14 mouse cellular contexts compared by ENCODE assay signal in the genomic region with DNA sequence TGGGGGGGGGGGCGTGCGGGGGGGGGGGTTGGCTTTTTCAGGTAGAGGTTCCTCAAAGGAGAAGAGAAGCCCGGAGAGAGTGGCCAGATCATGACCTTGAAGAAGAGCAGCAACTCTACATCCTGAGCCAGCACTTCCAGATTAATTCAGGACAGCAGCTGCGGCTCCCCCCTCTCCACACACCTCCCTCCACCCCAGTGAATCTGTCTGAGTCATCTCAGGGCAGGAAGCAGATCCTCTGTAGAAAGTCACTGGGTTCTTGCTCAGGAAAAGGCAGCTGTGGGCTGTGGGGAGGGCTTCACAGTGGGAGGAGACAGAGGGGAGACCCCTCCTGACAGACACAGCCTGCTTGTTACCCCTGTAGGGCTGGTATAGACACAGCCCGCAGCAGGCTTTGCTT.
DNase-seq lines count a peak whose midpoint lies in the region; ATAC-seq lines count a peak whose summit lies in the region.
"Had no signal": no experiment of that assay in that cellular context is flagged by ENCODE, and none has a peak within 500 bp of the region (broad histone marks: within the 10 kb centered on the region; RNA-seq: fewer than 3 reads in every experiment).

No protein-coding gene starts in this region.

- intact Hi-C loops in gastrocnemius, postnatal 14 days (cut with DNase I; ENCODE audit: low total_unique reads) = no loop called here

- no peak overlapping the region for H3K4me3 ChIP-seq in midbrain, embryonic 10.5 days
- no peak overlapping the region for H3K4me3 ChIP-seq in midbrain, embryonic 16.5 days (ENCODE audit: low read depth, low read length)
- no peak overlapping the region for H3K4me3 ChIP-seq in embryonic facial prominence, embryonic 15.5 days (replicated peaks)
- H3K4me3 ChIP-seq in stomach, embryonic 16.5 days (replicated peaks; ENCODE audit: low read length) = no peak overlapping the region
- no peak overlapping the region for H3K4me3 ChIP-seq in heart, embryonic 10.5 days
- H3K4me3 ChIP-seq: hindbrain, embryonic 13.5 days had no signal

- H3K27ac ChIP-seq in midbrain, embryonic 10.5 days (replicated peaks) = 0 out of 2 replicates have a peak overlapping the region, but pooled peaks have one; percentile 14
- H3K27ac ChIP-seq in midbrain, embryonic 16.5 days (ENCODE audit: low read length) = no peak overlapping the region
- H3K27ac ChIP-seq in embryonic facial prominence, embryonic 15.5 days (replicated peaks) = 0 out of 2 replicates have a peak overlapping the region, but pooled peaks have one; percentile 11
- H3K27ac ChIP-seq in stomach, embryonic 16.5 days (ENCODE audit: low read length) = 0 out of 2 replicates have a peak overlapping the region, but pooled peaks have one; percentile 11
- H3K27ac ChIP-seq in heart, embryonic 10.5 days = no peak overlapping the region
- H3K27ac ChIP-seq: hindbrain, embryonic 13.5 days had no signal

- H3K27me3 ChIP-seq in midbrain, embryonic 10.5 days (ENCODE audit: low read depth, poor library complexity, severe bottlenecking) = no peaks in the 10 kb centered on the region
- no peaks in the 10 kb centered on the region for H3K27me3 ChIP-seq in midbrain, embryonic 16.5 days (ENCODE audit: control insufficient read depth, insufficient read depth, low read depth, low read length)
- H3K27me3 ChIP-seq in embryonic facial prominence, embryonic 15.5 days = no peaks in the 10 kb centered on the region
- no peaks in the 10 kb centered on the region for H3K27me3 ChIP-seq in stomach, embryonic 16.5 days (ENCODE audit: control insufficient read depth, insufficient read depth, low read length)
- peaks cover 5% of the 10 kb centered on the region; the same call in 1 of the 2 replicates for H3K27me3 ChIP-seq in heart, embryonic 10.5 days (ENCODE audit: insufficient read depth, poor library complexity, severe bottlenecking)
- H3K27me3 ChIP-seq: hindbrain, embryonic 13.5 days had no signal

- no peak overlapping the region for H3K9ac ChIP-seq in midbrain, embryonic 16.5 days (ENCODE audit: low read depth, low read length)
- no peak overlapping the region for H3K9ac ChIP-seq in embryonic facial prominence, embryonic 15.5 days
- no peak overlapping the region for H3K9ac ChIP-seq in stomach, embryonic 16.5 days (ENCODE audit: low read length)
- H3K9ac ChIP-seq: hindbrain, embryonic 13.5 days; lung, embryonic 14.5 days had no signal

- no peak for ATAC-seq in midbrain, embryonic 16.5 days
- ATAC-seq in embryonic facial prominence, embryonic 15.5 days (ENCODE audit: insufficient number of reproducible peaks, low FRiP score, low TSS enrichment, low read depth) = no peak
- ATAC-seq in stomach, embryonic 16.5 days (ENCODE audit: insufficient read depth, low FRiP score) = peak; percentile 49; the same call in 1 of the 2 replicates

- no peaks in the 10 kb centered on the region for H3K36me3 ChIP-seq in midbrain, embryonic 10.5 days
- no peaks in the 10 kb centered on the region for H3K36me3 ChIP-seq in midbrain, embryonic 16.5 days (ENCODE audit: control insufficient read depth, insufficient read depth, low read length)
- no peaks in the 10 kb centered on the region for H3K36me3 ChIP-seq in embryonic facial prominence, embryonic 15.5 days
- no peaks in the 10 kb centered on the region for H3K36me3 ChIP-seq in stomach, embryonic 16.5 days (ENCODE audit: control insufficient read depth, insufficient read depth, low read length)
- no peaks in the 10 kb centered on the region for H3K36me3 ChIP-seq in heart, embryonic 10.5 days
- H3K36me3 ChIP-seq: hindbrain, embryonic 13.5 days had no signal

- no peaks in the 10 kb centered on the region; the same call in 1 of the 2 replicates for H3K9me3 ChIP-seq in midbrain, embryonic 10.5 days (replicated peaks)
- no peaks in the 10 kb centered on the region for H3K9me3 ChIP-seq in midbrain, embryonic 16.5 days (replicated peaks; ENCODE audit: control insufficient read depth, low read length, poor library complexity, severe bottlenecking)
- H3K9me3 ChIP-seq in embryonic facial prominence, embryonic 15.5 days (replicated peaks) = no peaks in the 10 kb centered on the region
- no peaks in the 10 kb centered on the region for H3K9me3 ChIP-seq in stomach, embryonic 16.5 days (replicated peaks; ENCODE audit: control insufficient read depth, low read length)
- no peaks in the 10 kb centered on the region for H3K9me3 ChIP-seq in heart, embryonic 10.5 days
- H3K9me3 ChIP-seq: hindbrain, embryonic 13.5 days had no signal

- peaks cover 4% of the 10 kb centered on the region; the same call in 1 of the 2 replicates for H3K4me1 ChIP-seq in midbrain, embryonic 10.5 days
- no peaks in the 10 kb centered on the region for H3K4me1 ChIP-seq in midbrain, embryonic 16.5 days (ENCODE audit: control insufficient read depth, insufficient read depth, low read length)
- H3K4me1 ChIP-seq in embryonic facial prominence, embryonic 15.5 days = peaks cover 15% of the 10 kb centered on the region
- H3K4me1 ChIP-seq in stomach, embryonic 16.5 days (ENCODE audit: control insufficient read depth, insufficient read depth, low read length) = 0 out of 2 replicates have a peak, but pooled peaks cover 3% of the 10 kb centered on the region
- H3K4me1 ChIP-seq in heart, embryonic 10.5 days = peaks cover 19% of the 10 kb centered on the region

- 82% methylated on average over 4 of the region's 5 CpGs for WGBS in midbrain, embryonic 10.5 days
- 75% methylated on average over 5 of the region's 5 CpGs for WGBS in midbrain, embryonic 16.5 days
- 45% methylated on average over 5 of the region's 5 CpGs for WGBS in embryonic facial prominence, embryonic 15.5 days
- 31% methylated on average over 5 of the region's 5 CpGs for WGBS in stomach, embryonic 16.5 days
- WGBS in heart, embryonic 10.5 days = 52% methylated on average over 4 of the region's 5 CpGs

- peak; percentile 50 for DNase-seq in gastrocnemius, postnatal 14 days
- DNase-seq in gastrocnemius, postnatal 4 days (ENCODE audit: low spot score in 2 of 2) = no peak
- no peak for DNase-seq in midbrain, embryonic 10.5 days (ENCODE audit: low spot score)
- DNase-seq in heart, embryonic 10.5 days (ENCODE audit: low spot score) = no peak
- no peak for DNase-seq in cerebellum, postnatal 25 days
- DNase-seq: cerebellum, adult 11-12 months; kidney, adult 18-20 months; lung, embryonic 14.5 days; thymus, postnatal 36 days had no signal

- no peak overlapping the region for H3K4me2 ChIP-seq in midbrain, embryonic 16.5 days (ENCODE audit: low read length)
- H3K4me2 ChIP-seq in embryonic facial prominence, embryonic 15.5 days (replicated peaks) = no peak overlapping the region
- H3K4me2 ChIP-seq in stomach, embryonic 16.5 days (ENCODE audit: low read depth, low read length) = no peak overlapping the region
- H3K4me2 ChIP-seq: heart, embryonic 11.5 days; hindbrain, embryonic 13.5 days; lung, embryonic 14.5 days had no signal

Comparison
In these comparisons a context has a peak if more than half of its experiments do, and no peak if none do; other contexts are left out.
1. H3K27ac ChIP-seq: peak in midbrain, embryonic 10.5 days (single experiment), embryonic facial prominence, embryonic 15.5 days (single experiment) and stomach, embryonic 16.5 days (single experiment); none in midbrain, embryonic 16.5 days (single experiment) and heart, embryonic 10.5 days (single experiment).